ENCODE assay signal across 20 mouse cellular contexts in genomic region chr7:4783667-4784268, GRCm38 (mm10). TPM values are rescaled to one million over a fixed set of nuclear protein-coding genes. Genes with fewer than 3 reads are reported as not detected.
DNase-seq lines count a peak whose midpoint lies in the region; ATAC-seq and TF ChIP-seq lines count a peak whose summit lies in the region.
"Had no signal": no experiment of that assay in that cellular context is flagged by ENCODE, and none has a peak within 500 bp of the region (broad histone marks: within the 10 kb centered on the region; RNA-seq: fewer than 3 reads in every experiment).

No protein-coding gene starts in this region.

- no peak for DNase-seq in limb, embryonic 10.5 days (ENCODE audit: low spot score)
- peak; percentile 77 to 84 for DNase-seq in cerebellum, adult 2 months
- peak; percentile 50 for DNase-seq in liver
- no peak for DNase-seq in thymus, postnatal 25 days
- DNase-seq in gastrocnemius, adult 8-10 months (ENCODE audit: low spot score in 2 of 2): no peak
- no peak for DNase-seq in ovary, postnatal 36 days (ENCODE audit: low spot score)
- DNase-seq: heart, adult 18-20 months; kidney, postnatal 4 days; midbrain, embryonic 14.5 days; thymus, postnatal 36 days had no signal

- no peak overlapping the region for H3K27ac ChIP-seq in limb, embryonic 12.5 days
- H3K27ac ChIP-seq in limb, embryonic 10.5 days: no peak overlapping the region
- H3K27ac ChIP-seq in cerebellum, adult 2 months (ENCODE audit: insufficient read depth, low read length): peak overlapping the region; percentile 87
- H3K27ac ChIP-seq: embryonic facial prominence, embryonic 12.5 days; hindbrain, embryonic 10.5 days; lung, embryonic 15.5 days; neural tube, embryonic 13.5 days had no signal

- H3K36me3 ChIP-seq in limb, embryonic 12.5 days: no peaks in the 10 kb centered on the region
- no peaks in the 10 kb centered on the region for H3K36me3 ChIP-seq in limb, embryonic 10.5 days
- H3K36me3 ChIP-seq: embryonic facial prominence, embryonic 12.5 days; hindbrain, embryonic 10.5 days; lung, embryonic 15.5 days; neural tube, embryonic 13.5 days had no signal

- 85% methylated on average over 14 of the region's 14 CpGs for WGBS in limb, embryonic 12.5 days
- WGBS in limb, embryonic 10.5 days: 83% methylated on average over 14 of the region's 14 CpGs
- 19% methylated on average over 14 of the region's 14 CpGs for WGBS in cerebellum, adult 2 months

- ATAC-seq in limb, embryonic 12.5 days (ENCODE audit: insufficient number of reproducible peaks, insufficient read depth, low FRiP score, low TSS enrichment, low read depth): no peak
- 0 out of 2 replicates have a peak, but pooled peaks have one; percentile 8 for ATAC-seq in monocyte, adult 5-6 weeks (replicated peaks; ENCODE audit: insufficient number of reproducible peaks, low FRiP score, low TSS enrichment, poor library complexity, severe bottlenecking)
- ATAC-seq: CD4-positive, CD25-positive, alpha-beta regulatory T cell, adult 4 months; forebrain, embryonic 14.5 days; intestine, embryonic 16.5 days had no signal

- peaks cover 39% of the 10 kb centered on the region for H3K27me3 ChIP-seq in limb, embryonic 12.5 days
- peaks cover 45% of the 10 kb centered on the region for H3K27me3 ChIP-seq in limb, embryonic 10.5 days (ENCODE audit: low read depth, poor library complexity, severe bottlenecking)
- no peaks in the 10 kb centered on the region for H3K27me3 ChIP-seq in cerebellum, adult 2 months (ENCODE audit: control insufficient read depth, insufficient read depth, low read length)

- H3K4me3 ChIP-seq in limb, embryonic 12.5 days (replicated peaks): no peak overlapping the region
- H3K4me3 ChIP-seq in limb, embryonic 10.5 days: no peak overlapping the region
- peak overlapping the region; percentile 1 for H3K4me3 ChIP-seq in cerebellum, adult 2 months (replicated peaks; ENCODE audit: insufficient read depth, low read depth, low read length)
- H3K4me3 ChIP-seq: embryonic facial prominence, embryonic 12.5 days; hindbrain, embryonic 10.5 days; lung, embryonic 15.5 days; neural tube, embryonic 13.5 days had no signal

- H3K4me2 ChIP-seq in limb, embryonic 12.5 days: no peak overlapping the region
- H3K4me2 ChIP-seq: embryonic facial prominence, embryonic 12.5 days; lung, embryonic 15.5 days; neural tube, embryonic 13.5 days had no signal

- H3K4me1 ChIP-seq in limb, embryonic 12.5 days (replicated peaks): peaks cover 11% of the 10 kb centered on the region
- peaks cover 20% of the 10 kb centered on the region for H3K4me1 ChIP-seq in limb, embryonic 10.5 days
- peaks cover 31% of the 10 kb centered on the region for H3K4me1 ChIP-seq in cerebellum, adult 2 months (ENCODE audit: control insufficient read depth, insufficient read depth, low read length)

- no peaks in the 10 kb centered on the region for H3K9me3 ChIP-seq in limb, embryonic 12.5 days
- no peaks in the 10 kb centered on the region for H3K9me3 ChIP-seq in limb, embryonic 10.5 days (replicated peaks)
- H3K9me3 ChIP-seq: embryonic facial prominence, embryonic 12.5 days; lung, embryonic 15.5 days; neural tube, embryonic 13.5 days had no signal

- 0 out of 2 replicates have a peak overlapping the region, but pooled peaks have one; percentile 4 for H3K9ac ChIP-seq in limb, embryonic 12.5 days (replicated peaks)
- H3K9ac ChIP-seq: embryonic facial prominence, embryonic 12.5 days; lung, embryonic 15.5 days; neural tube, embryonic 13.5 days had no signal

- TF ChIP-seq CTCF in cerebellum, adult 2 months (IDR thresholded peaks at IDR 0.05; ENCODE audit: borderline replicate concordance, insufficient read depth, low read depth, low read length): no peak

- TF ChIP-seq POLR2A in cerebellum, adult 2 months (IDR thresholded peaks at IDR 0.05; ENCODE audit: borderline replicate concordance, insufficient read depth, low read length): peak; percentile 41; the same call in 1 of the 2 replicates

RNA-seq across cellular contexts. Expression of gene Tmem190, which starts 1.0 kb away (rescaled TPM):
- polyA plus RNA-seq in limb, embryonic 12.5 days (2016; fragmentation: Nextera tagmentation; extraction: Ambion mirVana): 0.54 TPM in 1 of 2 replicates, not detected in the other
- polyA plus RNA-seq in limb, embryonic 10.5 days (2016; fragmentation: Nextera tagmentation; extraction: Ambion mirVana): not detected in 2 replicates
- polyA plus RNA-seq in cerebellum, adult 2 months (2012; rRNA removed): not detected in 2 replicates
- not detected in 3 replicates for total RNA-seq in monocyte, adult 5-6 weeks (2017)
- not detected for total RNA-seq in gastrocnemius, adult 8-10 months (2022)
- total RNA-seq: heart, adult 18-20 months had no signal
- polyA plus RNA-seq: CD4-positive, CD25-positive, alpha-beta regulatory T cell, adult 4 months; embryonic facial prominence, embryonic 12.5 days; forebrain, embryonic 14.5 days; hindbrain, embryonic 10.5 days; midbrain, embryonic 14.5 days; neural tube, embryonic 13.5 days; small intestine, adult 2 months had no signal

RNA-seq across cellular contexts. Expression of gene Il11, which starts 1.1 kb away (rescaled TPM):
- not detected in 2 replicates for polyA plus RNA-seq in limb, embryonic 12.5 days (2016; fragmentation: Nextera tagmentation; extraction: Ambion mirVana)
- 0.09 TPM in 1 of 2 replicates, not detected in the other for polyA plus RNA-seq in limb, embryonic 10.5 days (2016; fragmentation: Nextera tagmentation; extraction: Ambion mirVana)
- 1.2 TPM in 2 replicates for polyA plus RNA-seq in cerebellum, adult 2 months (2012; rRNA removed)
- not detected in 3 replicates for total RNA-seq in monocyte, adult 5-6 weeks (2017)
- not detected for total RNA-seq in gastrocnemius, adult 8-10 months (2022)
- total RNA-seq: heart, adult 18-20 months had no signal

RNA-seq across cellular contexts. Expression of gene Tmem238, which starts 5.7 kb away (rescaled TPM):
- 6.5 and 6.8 TPM in 2 replicates for polyA plus RNA-seq in limb, embryonic 12.5 days (2016; fragmentation: Nextera tagmentation; extraction: Ambion mirVana)
- 4.8 and 5.8 TPM in 2 replicates for polyA plus RNA-seq in limb, embryonic 10.5 days (2016; fragmentation: Nextera tagmentation; extraction: Ambion mirVana)
- 13.2 and 15.6 TPM in 2 replicates for polyA plus RNA-seq in cerebellum, adult 2 months (2012; rRNA removed)
- 0.53 to 1.5 TPM (median 1.2 TPM) in 3 replicates for total RNA-seq in monocyte, adult 5-6 weeks (2017)
- 10 to 100 TPM in 1 of 4 experiments, 1 to 10 TPM in 3; 6.0 to 12.3 (median 7.4) TPM for total RNA-seq in gastrocnemius, adult 8-10 months (2022)

RNA-seq across cellular contexts. Expression of gene Rpl28, which starts 8.9 kb away (rescaled TPM):
- polyA plus RNA-seq in limb, embryonic 12.5 days (2016; fragmentation: Nextera tagmentation; extraction: Ambion mirVana): 396 and 399 TPM in 2 replicates
- 396 and 427 TPM in 2 replicates for polyA plus RNA-seq in limb, embryonic 10.5 days (2016; fragmentation: Nextera tagmentation; extraction: Ambion mirVana)
- 268 and 296 TPM in 2 replicates for polyA plus RNA-seq in cerebellum, adult 2 months (2012; rRNA removed)
- total RNA-seq in monocyte, adult 5-6 weeks (2017): 260 to 549 TPM (median 279 TPM) in 3 replicates
- total RNA-seq in gastrocnemius, adult 8-10 months (2022): 100 to 1,000 TPM; 347 to 558 (median 433) TPM

RNA-seq across cellular contexts. Expression of gene Fam71e2, which starts 12.7 kb away (rescaled TPM):
- polyA plus RNA-seq in limb, embryonic 12.5 days (2016; fragmentation: Nextera tagmentation; extraction: Ambion mirVana): not detected in 2 replicates
- not detected in 2 replicates for polyA plus RNA-seq in limb, embryonic 10.5 days (2016; fragmentation: Nextera tagmentation; extraction: Ambion mirVana)
- polyA plus RNA-seq in cerebellum, adult 2 months (2012; rRNA removed): not detected in 2 replicates
- not detected in 3 replicates for total RNA-seq in monocyte, adult 5-6 weeks (2017)
- total RNA-seq in gastrocnemius, adult 8-10 months (2022): not detected
- total RNA-seq: heart, adult 18-20 months had no signal
- polyA plus RNA-seq: CD4-positive, CD25-positive, alpha-beta regulatory T cell, adult 4 months; embryonic facial prominence, embryonic 12.5 days; forebrain, embryonic 14.5 days; hindbrain, embryonic 10.5 days; intestine, embryonic 16.5 days; lung, embryonic 15.5 days; midbrain, embryonic 14.5 days; neural tube, embryonic 13.5 days; small intestine, adult 2 months had no signal

Comparison
In these comparisons a context has a peak if more than half of its experiments do, and no peak if none do; other contexts are left out.
1. DNase-seq: peak in cerebellum, adult 2 months (2 of 2) and liver (single experiment); none in limb, embryonic 10.5 days (single experiment), thymus, postnatal 25 days (single experiment), gastrocnemius, adult 8-10 months (0 of 2) and ovary, postnatal 36 days (single experiment).